Mouse (Mus musculus): Measurements from ENCODE around the gene Alcam. TPM values are rescaled to one million over a fixed set of nuclear protein-coding genes. Genes with fewer than 3 reads are reported as not detected.

The Alcam gene
- polyA plus RNA-seq, 1 experiment from 2014 or later = 10.3 TPM

DNA sequence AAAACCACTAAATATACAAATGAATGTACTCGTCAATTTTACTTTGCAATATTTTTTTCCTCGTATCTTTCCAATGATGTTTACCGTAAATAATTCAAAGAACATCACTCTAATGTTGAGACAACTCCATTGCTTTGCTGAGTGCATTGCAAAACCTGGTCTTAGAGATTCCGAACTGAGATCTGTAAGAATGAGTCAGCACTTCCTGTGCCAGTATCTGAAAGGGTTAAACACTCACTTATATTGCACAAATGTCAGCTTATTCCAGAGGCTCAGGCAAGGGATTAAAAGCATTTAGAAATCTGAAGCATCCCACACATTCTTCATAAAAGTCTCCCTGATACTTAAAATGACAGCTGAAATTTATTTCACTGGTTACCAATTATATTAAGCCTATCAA, 188.8 kb downstream of the Alcam start:
- H3K4me3 ChIP-seq (ENCODE audit: low read depth, low read length) = no peak overlapping the region
- 86% methylated on average over 4 of the region's 4 CpGs for WGBS
- ATAC-seq = no peak

DNA sequence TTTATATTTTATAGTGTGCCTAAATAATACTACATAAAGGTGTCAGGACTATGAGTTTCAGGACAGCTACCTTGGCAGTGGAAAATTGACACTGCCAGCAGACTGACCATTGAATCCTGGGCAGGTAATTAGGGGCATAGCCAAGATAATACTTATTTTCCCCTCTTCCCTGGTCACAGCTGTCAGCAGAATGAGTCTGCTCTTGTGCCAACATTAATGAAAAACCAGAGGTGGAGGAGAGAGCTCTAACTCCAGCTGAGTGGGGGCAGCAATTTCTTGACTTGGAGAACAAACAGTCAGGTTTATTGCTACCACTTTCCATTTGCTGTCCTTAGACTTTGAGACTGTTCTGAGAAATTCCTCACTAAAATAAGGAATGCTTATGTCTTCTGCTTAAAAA, 190.1 kb downstream of the Alcam start:
- Histone ChIP-seq H3K27ac (ENCODE audit: low read depth, low read length) (no peak overlapping the region), H3K4me3 (ENCODE audit: low read depth, low read length) (no peak overlapping the region), H3K4me2 (replicated peaks; ENCODE audit: low read depth) (no peak overlapping the region), H3K9me3 (ENCODE audit: control insufficient read depth) (no peaks in the 10 kb centered on the region), H3K36me3 (ENCODE audit: control insufficient read depth, insufficient read depth) (no peaks in the 10 kb centered on the region), H3K4me1 (replicated peaks; ENCODE audit: control insufficient read depth, insufficient read depth, low read length) (no peaks in the 10 kb centered on the region), H3K9ac (ENCODE audit: low read depth, low read length) (no peak overlapping the region), H3K27me3 (replicated peaks; ENCODE audit: control insufficient read depth, insufficient read depth, low read length) (no peaks in the 10 kb centered on the region)
- TF ChIP-seq CTCF (IDR thresholded peaks at IDR 0.05; ENCODE audit: low read depth) = no peak
- no peak for ATAC-seq

More for the DNA sequence above, 188.8 kb downstream of the Alcam start:
- no peak overlapping the region for H3K9ac ChIP-seq (ENCODE audit: low read depth, low read length)
- no peaks in the 10 kb centered on the region for H3K4me1 ChIP-seq (replicated peaks; ENCODE audit: control insufficient read depth, insufficient read depth, low read length)
- H3K27me3 ChIP-seq (replicated peaks; ENCODE audit: control insufficient read depth, insufficient read depth, low read length) = no peaks in the 10 kb centered on the region
- TF ChIP-seq CTCF (IDR thresholded peaks at IDR 0.05; ENCODE audit: low read depth) = no peak
- H3K27ac ChIP-seq (ENCODE audit: low read depth, low read length) = no peak overlapping the region
- no peak overlapping the region for H3K4me2 ChIP-seq (replicated peaks; ENCODE audit: low read depth)
- H3K36me3 ChIP-seq (ENCODE audit: control insufficient read depth, insufficient read depth) = no peaks in the 10 kb centered on the region
- no peaks in the 10 kb centered on the region for H3K9me3 ChIP-seq (ENCODE audit: control insufficient read depth)

DNA sequence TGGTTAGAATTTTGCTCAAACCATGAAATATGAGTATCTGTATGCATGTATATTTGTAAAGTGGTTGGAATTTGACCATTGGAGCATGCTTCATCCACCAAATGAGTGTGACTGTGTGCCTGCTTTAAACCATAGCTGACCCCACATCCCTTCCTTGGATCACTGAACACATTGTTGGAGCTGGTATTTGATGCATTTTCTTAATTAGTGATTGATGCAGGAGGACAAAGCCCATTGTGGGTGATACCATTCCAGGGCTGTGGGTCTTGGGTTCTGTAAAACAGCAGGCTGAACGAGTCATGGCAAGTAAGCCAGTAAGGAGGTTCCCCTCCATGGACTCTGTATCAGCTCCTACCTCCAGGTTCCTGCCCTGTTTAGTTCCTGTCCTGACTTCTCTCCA, 191.3 kb downstream of the Alcam start:
- no peaks in the 10 kb centered on the region for H3K27me3 ChIP-seq (replicated peaks; ENCODE audit: control insufficient read depth, insufficient read depth, low read length)
- WGBS = 67% methylated on average over 1 of the region's 1 CpGs
- H3K27ac ChIP-seq (ENCODE audit: low read depth, low read length) = no peak overlapping the region
- no peaks in the 10 kb centered on the region for H3K36me3 ChIP-seq (ENCODE audit: control insufficient read depth, insufficient read depth)
- no peaks in the 10 kb centered on the region for H3K4me1 ChIP-seq (replicated peaks; ENCODE audit: control insufficient read depth, insufficient read depth, low read length)
- H3K9me3 ChIP-seq (ENCODE audit: control insufficient read depth) = no peaks in the 10 kb centered on the region
- no peak overlapping the region for H3K9ac ChIP-seq (ENCODE audit: low read depth, low read length)
- ATAC-seq = no peak
- H3K4me3 ChIP-seq (ENCODE audit: low read depth, low read length) = no peak overlapping the region
- no peak for TF ChIP-seq CTCF (IDR thresholded peaks at IDR 0.05; ENCODE audit: low read depth)
- no peak overlapping the region for H3K4me2 ChIP-seq (replicated peaks; ENCODE audit: low read depth)

DNA sequence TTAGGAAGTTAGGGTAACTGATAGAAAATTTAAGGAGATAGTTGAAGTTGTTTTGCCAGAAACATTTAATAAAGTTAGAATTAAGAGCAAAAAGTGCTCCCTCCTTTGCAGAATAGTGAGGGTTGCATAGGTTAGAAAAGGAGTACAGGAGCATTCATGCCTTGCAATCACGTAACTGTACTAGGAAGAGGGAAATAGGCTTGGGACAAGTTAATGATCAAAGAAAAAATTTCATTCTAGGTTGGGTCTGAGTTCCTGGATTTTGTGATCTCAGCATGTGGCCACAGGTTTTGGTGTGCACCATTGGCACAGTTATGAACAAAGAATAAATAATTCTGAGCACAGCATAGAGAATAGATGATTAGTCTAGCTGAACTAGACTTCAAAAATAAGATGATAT, 192.1 kb downstream of the Alcam start:
- Histone ChIP-seq H3K4me1 (replicated peaks; ENCODE audit: control insufficient read depth, insufficient read depth, low read length) (no peaks in the 10 kb centered on the region), H3K9me3 (ENCODE audit: control insufficient read depth) (no peaks in the 10 kb centered on the region), H3K27me3 (replicated peaks; ENCODE audit: control insufficient read depth, insufficient read depth, low read length) (no peaks in the 10 kb centered on the region), H3K36me3 (ENCODE audit: control insufficient read depth, insufficient read depth) (no peaks in the 10 kb centered on the region), H3K9ac (ENCODE audit: low read depth, low read length) (no peak overlapping the region), H3K27ac (ENCODE audit: low read depth, low read length) (no peak overlapping the region), H3K4me2 (replicated peaks; ENCODE audit: low read depth) (no peak overlapping the region), H3K4me3 (ENCODE audit: low read depth, low read length) (no peak overlapping the region)
- TF ChIP-seq CTCF (IDR thresholded peaks at IDR 0.05; ENCODE audit: low read depth) = no peak
- WGBS = 83% methylated on average over 1 of the region's 1 CpGs
- no peak for ATAC-seq

DNA sequence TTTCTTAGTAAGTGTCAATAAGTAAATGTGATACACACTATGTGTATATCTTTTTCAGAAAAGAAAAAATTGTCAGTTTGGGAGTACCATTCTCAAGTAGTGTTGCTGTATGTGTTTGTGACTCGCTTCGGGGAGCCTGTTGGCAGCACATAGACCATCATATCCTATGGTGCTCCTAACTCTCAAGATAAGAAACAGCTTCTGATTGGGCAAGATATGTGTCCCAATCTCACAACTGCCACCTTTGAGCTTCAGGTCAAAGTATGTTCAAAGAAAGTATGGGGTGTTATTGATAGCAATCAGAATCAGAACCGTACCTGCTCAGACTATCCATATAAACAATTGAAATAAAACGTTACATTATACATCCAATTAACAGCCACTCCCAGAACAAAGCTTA, 202.9 kb downstream of the Alcam start:
- WGBS = 63% methylated on average over 4 of the region's 4 CpGs
- H3K9ac ChIP-seq (ENCODE audit: low read depth, low read length) = no peak overlapping the region

DNA sequence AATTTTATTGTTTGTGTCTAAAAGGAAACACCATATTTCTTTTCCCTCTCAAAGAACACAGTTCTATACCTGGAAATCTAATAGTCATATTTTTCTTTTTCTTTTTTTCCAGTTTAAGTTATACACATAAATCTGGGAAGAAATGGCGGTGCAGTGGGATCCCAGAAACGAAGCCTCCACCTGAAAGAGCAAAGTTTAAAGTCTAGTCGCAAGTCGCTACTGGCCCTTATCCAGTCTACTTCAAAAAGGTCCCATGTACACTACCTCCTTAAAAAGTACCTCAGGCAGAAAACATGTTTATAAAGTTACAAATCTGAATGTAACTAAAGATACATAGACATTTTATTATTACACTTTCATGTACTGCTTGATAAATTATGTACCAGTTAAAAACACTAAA, 203.7 kb downstream of the Alcam start:
- WGBS = 89% methylated on average over 4 of the region's 4 CpGs
- ATAC-seq = no peak

More for the DNA sequence above, 202.9 kb downstream of the Alcam start:
- H3K9me3 ChIP-seq (ENCODE audit: control insufficient read depth) = no peaks in the 10 kb centered on the region
- H3K4me2 ChIP-seq (replicated peaks; ENCODE audit: low read depth) = no peak overlapping the region
- ATAC-seq = no peak
- 0 out of 2 replicates have a peak, but pooled peaks cover 3% of the 10 kb centered on the region for H3K36me3 ChIP-seq (ENCODE audit: control insufficient read depth, insufficient read depth)
- no peaks in the 10 kb centered on the region for H3K27me3 ChIP-seq (replicated peaks; ENCODE audit: control insufficient read depth, insufficient read depth, low read length)
- no peaks in the 10 kb centered on the region for H3K4me1 ChIP-seq (replicated peaks; ENCODE audit: control insufficient read depth, insufficient read depth, low read length)
- H3K4me3 ChIP-seq (ENCODE audit: low read depth, low read length) = no peak overlapping the region
- H3K27ac ChIP-seq (ENCODE audit: low read depth, low read length) = no peak overlapping the region
- TF ChIP-seq CTCF (IDR thresholded peaks at IDR 0.05; ENCODE audit: low read depth) = no peak

DNA sequence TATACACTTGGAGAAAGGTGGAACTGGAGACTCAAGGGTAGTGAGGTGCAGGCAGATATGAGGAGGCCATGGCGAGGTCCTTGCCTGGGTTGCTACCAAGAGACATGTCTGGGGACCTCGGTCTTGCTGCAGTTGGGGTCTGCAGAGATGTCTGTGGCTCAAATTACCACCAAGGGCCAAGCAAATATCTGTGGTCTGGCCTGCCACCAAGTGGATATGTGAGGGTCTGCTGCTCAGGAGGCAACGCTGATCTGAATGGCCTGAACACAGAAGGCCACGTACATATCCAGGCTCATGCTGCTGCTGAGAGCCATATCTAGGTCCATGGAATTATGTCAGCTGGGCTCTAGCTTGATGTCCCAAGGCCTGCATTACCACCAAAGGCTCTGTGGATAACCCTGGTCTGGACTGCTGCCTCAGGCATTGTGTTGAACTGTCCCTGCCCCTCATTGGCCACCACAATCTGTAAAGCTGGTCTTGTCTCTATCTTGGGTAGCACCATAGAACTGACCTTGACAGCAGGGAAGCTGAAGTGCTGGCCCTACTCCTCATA, 210.4 kb downstream of the Alcam start:
- no peaks in the 10 kb centered on the region for H3K9me3 ChIP-seq (ENCODE audit: control insufficient read depth)
- 84% methylated on average over 4 of the region's 4 CpGs for WGBS
- peak; percentile 46 for TF ChIP-seq CTCF (IDR thresholded peaks at IDR 0.05; ENCODE audit: low read depth)
- H3K27ac ChIP-seq (ENCODE audit: low read depth, low read length) = no peak overlapping the region
- no peak for ATAC-seq
- no peak overlapping the region for H3K9ac ChIP-seq (ENCODE audit: low read depth, low read length)
- H3K4me1 ChIP-seq (replicated peaks; ENCODE audit: control insufficient read depth, insufficient read depth, low read length) = no peaks in the 10 kb centered on the region
- H3K4me3 ChIP-seq (ENCODE audit: low read depth, low read length) = no peak overlapping the region
- H3K36me3 ChIP-seq (ENCODE audit: control insufficient read depth, insufficient read depth) = no peaks in the 10 kb centered on the region
- H3K27me3 ChIP-seq (replicated peaks; ENCODE audit: control insufficient read depth, insufficient read depth, low read length) = no peaks in the 10 kb centered on the region
- no peak overlapping the region for H3K4me2 ChIP-seq (replicated peaks; ENCODE audit: low read depth)

More for the DNA sequence above, 203.7 kb downstream of the Alcam start:
- H3K4me3 ChIP-seq (ENCODE audit: low read depth, low read length) = no peak overlapping the region
- H3K4me2 ChIP-seq (replicated peaks; ENCODE audit: low read depth) = no peak overlapping the region
- no peaks in the 10 kb centered on the region for H3K27me3 ChIP-seq (replicated peaks; ENCODE audit: control insufficient read depth, insufficient read depth, low read length)
- H3K9ac ChIP-seq (ENCODE audit: low read depth, low read length) = no peak overlapping the region
- no peaks in the 10 kb centered on the region for H3K4me1 ChIP-seq (replicated peaks; ENCODE audit: control insufficient read depth, insufficient read depth, low read length)
- no peak for TF ChIP-seq CTCF (IDR thresholded peaks at IDR 0.05; ENCODE audit: low read depth)
- H3K27ac ChIP-seq (ENCODE audit: low read depth, low read length) = no peak overlapping the region
- 0 out of 2 replicates have a peak, but pooled peaks cover 3% of the 10 kb centered on the region for H3K36me3 ChIP-seq (ENCODE audit: control insufficient read depth, insufficient read depth)
- no peaks in the 10 kb centered on the region for H3K9me3 ChIP-seq (ENCODE audit: control insufficient read depth)

All from intestine, postnatal 0 days (tissue).